Mouse (Mus musculus) liver, embryonic 15.5 days (tissue): ENCODE results near the gene Cd180. TPM values are rescaled to one million over a fixed set of nuclear protein-coding genes. Genes with fewer than 3 reads are reported as not detected.
"Not testable (repeated sequence)": the region's sequence is repeated elsewhere in the genome, so short reads cannot be mapped to it uniquely, and the experiment has no call there.

Source experiments
- ATAC-seq: fragments of 200-750 bp; cut with Nextera tagmentation; 2 replicates; pipeline ENCODE4 v1.8.0; 2017; ENCODE audit warnings: moderate number of reproducible peaks, mild to moderate bottlenecking, moderate library complexity; ENCODE audit not compliant: insufficient read depth
- H3K27ac ChIP-seq: fragments of 300-500 bp; sonication (generic); replicated peaks from 2 replicates; pipeline ENCODE4 v1.5.1; 2015; ENCODE audit warnings: mild to moderate bottlenecking, inconsistent platforms
- H3K27me3 ChIP-seq: fragments of 300-500 bp; sonication (generic); 2 replicates; pipeline ENCODE4 v1.6.1; 2015; ENCODE audit warnings: mild to moderate bottlenecking, inconsistent platforms
- H3K36me3 ChIP-seq: fragments of 300-500 bp; sonication (generic); replicated peaks from 2 replicates; pipeline ENCODE4 v1.6.1; 2015; ENCODE audit warnings: moderate library complexity, mild to moderate bottlenecking, inconsistent platforms
- H3K4me1 ChIP-seq: fragments of 300-500 bp; sonication (generic); replicated peaks from 2 replicates; pipeline ENCODE4 v1.6.1; 2015; ENCODE audit warnings: inconsistent platforms
- H3K4me2 ChIP-seq: fragments of 300-500 bp; sonication (generic); 2 replicates; pipeline ENCODE4 v1.6.1; 2015; ENCODE audit warnings: moderate library complexity, mild to moderate bottlenecking, inconsistent platforms
- H3K4me3 ChIP-seq: fragments of 300-500 bp; sonication (generic); replicated peaks from 2 replicates; pipeline ENCODE4 v1.5.1; 2015; ENCODE audit warnings: mild to moderate bottlenecking, inconsistent platforms
- H3K9ac ChIP-seq: fragments of 300-500 bp; sonication (generic); 2 replicates; pipeline ENCODE4 v1.6.1; 2015; ENCODE audit warnings: moderate library complexity, mild to moderate bottlenecking, inconsistent platforms
- H3K9me3 ChIP-seq: fragments of 300-500 bp; sonication (generic); replicated peaks from 2 replicates; pipeline ENCODE4 v1.6.1; 2016; ENCODE audit warnings: inconsistent platforms
- WGBS: fragments of 180-500 bp; shearing (Covaris S2); methylation state at CpG from one replicate; pipeline ENCODE4 v1.1.7; 2015; ENCODE audit warnings: mixed read lengths; ENCODE audit not compliant: insufficient replicate concordance; 5-methylcytosine and 5-hydroxymethylcytosine counted together
- polyA plus RNA-seq: library from polyadenylated mRNA; unstranded; fragments of >200 nt; fragmentation: Nextera tagmentation; extraction: Ambion mirVana; gene quantifications from 2 replicates; pipeline ENCODE4 v1.2.1, GENCODE M21; 2015

Cd180 gene
- polyA plus RNA-seq, 1 experiment from 2014 or later, result 0.78 TPM

DNA sequence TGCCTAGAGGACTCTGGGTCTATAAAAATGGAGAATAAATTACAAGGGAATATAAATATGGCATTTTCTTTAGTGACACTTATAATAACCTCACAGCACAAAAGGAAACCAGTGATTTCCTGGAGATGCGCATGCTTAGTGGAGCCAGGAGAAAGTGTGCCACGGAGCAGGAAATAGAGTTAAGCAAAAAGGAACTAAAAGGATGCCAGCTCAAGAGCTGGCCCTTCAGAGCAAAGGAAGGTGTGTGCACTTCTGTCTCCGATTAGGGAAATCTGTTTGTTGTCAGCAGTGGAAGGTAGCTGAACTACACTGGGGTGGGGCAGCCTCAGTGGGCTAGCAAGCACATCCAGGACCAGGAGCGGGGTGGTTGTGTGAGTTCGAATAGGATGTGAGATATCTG is 6.8 kb downstream of the Cd180 start:
- Histone ChIP-seq H3K9me3 (no peaks in the 10 kb centered on the region), H3K27me3 (no peaks in the 10 kb centered on the region), H3K4me3 (no peak overlapping the region), H3K27ac (no peak overlapping the region), H3K9ac (no peak overlapping the region), H3K36me3 (no peaks in the 10 kb centered on the region), H3K4me1 (no peaks in the 10 kb centered on the region; the same call in 1 of the 2 replicates), H3K4me2 (no peak overlapping the region)
- ATAC-seq, result no peak
- 45% methylated on average over 5 of the region's 5 CpGs for WGBS

GRCm38 (mm10) chr13:102700744-102701143 is 7.4 kb downstream of the Cd180 start:
- WGBS, result 58% methylated on average over 3 of the region's 3 CpGs
- Histone ChIP-seq H3K36me3 (no peaks in the 10 kb centered on the region), H3K4me2 (no peak overlapping the region), H3K27me3 (no peaks in the 10 kb centered on the region), H3K9ac (no peak overlapping the region), H3K27ac (no peak overlapping the region), H3K9me3 (no peaks in the 10 kb centered on the region), H3K4me3 (no peak overlapping the region), H3K4me1 (no peaks in the 10 kb centered on the region)
- ATAC-seq, result no peak

DNA sequence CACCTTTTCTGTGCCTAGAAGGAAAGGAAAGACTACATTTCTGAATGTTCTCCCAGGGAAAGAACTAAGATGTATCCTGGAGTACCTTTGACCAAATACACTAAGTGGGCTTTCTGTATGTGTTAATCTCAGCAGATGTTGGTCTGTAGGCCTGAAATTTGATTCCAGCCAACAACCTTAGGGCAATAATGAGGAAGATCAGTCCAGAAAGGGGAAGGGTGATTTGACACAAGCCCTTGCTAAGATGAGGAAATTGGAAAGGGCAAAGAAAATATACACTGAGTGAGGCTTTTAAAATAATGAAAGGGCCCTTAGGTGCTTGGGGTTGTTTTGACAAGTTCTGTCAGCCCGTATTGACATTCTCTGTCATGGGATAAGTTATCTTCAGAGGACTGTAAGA is 23.6 kb downstream of the Cd180 start:
- H3K27me3 ChIP-seq, result no peaks in the 10 kb centered on the region
- H3K4me2 ChIP-seq, result no peak overlapping the region
- H3K9me3 ChIP-seq, result no peaks in the 10 kb centered on the region
- H3K27ac ChIP-seq, result no peak overlapping the region
- no peaks in the 10 kb centered on the region for H3K36me3 ChIP-seq
- 52% methylated on average over 1 of the region's 1 CpGs for WGBS
- H3K4me3 ChIP-seq, result no peak overlapping the region
- no peak for ATAC-seq
- no peak overlapping the region for H3K9ac ChIP-seq
- no peaks in the 10 kb centered on the region for H3K4me1 ChIP-seq

GRCm38 (mm10) chr13:102725416-102725815 is 32.1 kb downstream of the Cd180 start:
- no peak for ATAC-seq
- Histone ChIP-seq H3K36me3 (no peaks in the 10 kb centered on the region), H3K4me3 (no peak overlapping the region), H3K9me3 (no peaks in the 10 kb centered on the region), H3K4me1 (peaks cover 5% of the 10 kb centered on the region; the same call in 1 of the 2 replicates), H3K9ac (no peak overlapping the region), H3K27me3 (no peaks in the 10 kb centered on the region), H3K27ac (no peak overlapping the region), H3K4me2 (no peak overlapping the region)

DNA sequence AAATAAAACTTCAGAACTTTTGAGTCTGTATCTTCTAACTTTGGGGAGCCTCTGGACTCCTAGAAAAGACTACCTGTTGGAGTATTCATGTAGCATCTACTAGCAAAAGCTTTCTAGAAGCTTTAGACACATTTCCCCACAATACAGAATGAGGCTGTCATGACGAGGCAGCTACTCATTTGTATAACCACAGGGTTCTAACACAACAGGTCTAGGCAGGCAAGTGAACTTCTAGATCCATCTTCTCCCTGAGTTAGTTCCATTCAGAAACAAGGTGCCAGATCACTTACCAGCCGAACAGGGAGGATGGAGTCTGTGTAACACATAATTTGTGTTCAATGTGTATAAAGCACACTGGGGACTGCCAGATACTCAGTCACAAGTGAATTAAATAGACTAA is 32.5 kb downstream of the Cd180 start:
- Histone ChIP-seq H3K9me3 (no peaks in the 10 kb centered on the region), H3K4me3 (no peak overlapping the region), H3K9ac (no peak overlapping the region), H3K4me2 (no peak overlapping the region), H3K27me3 (no peaks in the 10 kb centered on the region), H3K27ac (no peak overlapping the region), H3K4me1 (peaks cover 5% of the 10 kb centered on the region; the same call in 1 of the 2 replicates), H3K36me3 (no peaks in the 10 kb centered on the region)
- WGBS, result 63% methylated on average over 2 of the region's 2 CpGs
- ATAC-seq, result no peak

GRCm38 (mm10) chr13:102726876-102727275 is 33.5 kb downstream of the Cd180 start:
- no peak overlapping the region for H3K4me2 ChIP-seq
- no peak for ATAC-seq
- no peaks in the 10 kb centered on the region for H3K36me3 ChIP-seq
- H3K27me3 ChIP-seq, result no peaks in the 10 kb centered on the region
- H3K9me3 ChIP-seq, result no peaks in the 10 kb centered on the region
- H3K4me3 ChIP-seq, result no peak overlapping the region
- no peak overlapping the region for H3K27ac ChIP-seq
- no peak overlapping the region for H3K9ac ChIP-seq
- H3K4me1 ChIP-seq, result peaks cover 5% of the 10 kb centered on the region; the same call in 1 of the 2 replicates
- 52% methylated on average over 1 of the region's 1 CpGs for WGBS

- Histone ChIP-seq H3K4me1 (peaks cover 5% of the 10 kb centered on the region; the same call in 1 of the 2 replicates), H3K9me3 (no peaks in the 10 kb centered on the region), H3K4me3 (no peak overlapping the region), H3K27me3 (no peaks in the 10 kb centered on the region), H3K4me2 (no peak overlapping the region), H3K9ac (no peak overlapping the region), H3K27ac (no peak overlapping the region), H3K36me3 (no peaks in the 10 kb centered on the region)
- WGBS, result 37% methylated on average over 3 of the region's 3 CpGs
- no peak for ATAC-seq
Measured at GRCm38 (mm10) chr13:102728035-102728434, 34.7 kb downstream of the Cd180 start.

- 75% methylated on average over 7 of the region's 7 CpGs for WGBS
- H3K27me3 ChIP-seq, H3K9ac ChIP-seq, H3K4me2 ChIP-seq, H3K4me3 ChIP-seq, H3K4me1 ChIP-seq, ATAC-seq, H3K9me3 ChIP-seq, H3K36me3 ChIP-seq, H3K27ac ChIP-seq: not testable (repeated sequence)
Measured at GRCm38 (mm10) chr13:102728951-102729350, 35.6 kb downstream of the Cd180 start.

DNA sequence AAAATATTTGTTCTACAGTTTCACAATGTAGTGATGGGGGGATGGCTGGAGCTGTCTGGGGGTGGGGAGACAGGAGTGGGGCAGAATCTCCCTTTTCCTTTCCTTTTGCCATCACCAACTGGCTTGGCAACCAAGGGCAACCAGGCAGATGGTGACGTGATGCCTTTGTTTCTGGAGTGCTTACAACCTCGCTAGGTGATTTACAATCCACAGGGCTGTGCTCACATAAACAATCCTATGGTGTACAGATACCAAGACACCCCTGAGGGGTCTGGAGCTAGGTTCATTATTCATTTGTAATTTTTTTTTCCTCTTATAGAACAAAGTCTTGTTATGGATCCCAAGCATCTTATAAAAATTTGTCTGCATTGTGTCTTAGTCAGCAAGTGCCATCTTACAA is 39.7 kb downstream of the Cd180 start:
- H3K9ac ChIP-seq, result no peak overlapping the region
- no peaks in the 10 kb centered on the region for H3K27me3 ChIP-seq
- H3K4me2 ChIP-seq, result no peak overlapping the region
- 76% methylated on average over 2 of the region's 2 CpGs for WGBS
- no peaks in the 10 kb centered on the region for H3K9me3 ChIP-seq
- no peak overlapping the region for H3K27ac ChIP-seq
- no peak overlapping the region for H3K4me3 ChIP-seq
- no peak for ATAC-seq
- peaks cover 2% of the 10 kb centered on the region; the same call in 1 of the 2 replicates for H3K4me1 ChIP-seq
- H3K36me3 ChIP-seq, result peaks cover 20% of the 10 kb centered on the region; the same call in 1 of the 2 replicates

DNA sequence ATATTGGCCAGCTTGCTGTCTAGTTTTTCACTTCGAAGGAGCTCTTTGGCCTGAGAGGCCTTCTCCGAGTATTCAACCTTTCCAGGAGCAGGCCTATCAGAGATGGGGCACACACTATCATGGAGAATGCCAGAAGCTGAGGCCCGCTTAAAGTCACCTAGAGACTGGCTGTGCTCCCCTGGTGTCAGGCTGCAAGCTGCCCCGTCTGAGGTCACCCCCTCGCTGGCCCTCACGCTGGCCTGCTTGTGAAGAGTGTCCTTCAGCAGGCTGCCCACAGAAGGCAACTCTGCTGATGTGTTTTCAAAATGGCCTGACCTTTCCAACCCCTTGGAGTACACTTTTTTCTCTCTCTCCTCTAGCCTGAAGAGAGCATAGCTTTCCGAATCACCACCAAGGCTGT is 44.5 kb downstream of the Cd180 start:
- Histone ChIP-seq H3K9me3 (no peaks in the 10 kb centered on the region), H3K36me3 (peaks cover 27% of the 10 kb centered on the region), H3K27me3 (no peaks in the 10 kb centered on the region), H3K27ac (no peak overlapping the region), H3K4me3 (no peak overlapping the region), H3K4me1 (peaks cover 5% of the 10 kb centered on the region; the same call in 1 of the 2 replicates), H3K4me2 (no peak overlapping the region), H3K9ac (no peak overlapping the region)
- no peak for ATAC-seq
- 78% methylated on average over 7 of the region's 7 CpGs for WGBS

DNA sequence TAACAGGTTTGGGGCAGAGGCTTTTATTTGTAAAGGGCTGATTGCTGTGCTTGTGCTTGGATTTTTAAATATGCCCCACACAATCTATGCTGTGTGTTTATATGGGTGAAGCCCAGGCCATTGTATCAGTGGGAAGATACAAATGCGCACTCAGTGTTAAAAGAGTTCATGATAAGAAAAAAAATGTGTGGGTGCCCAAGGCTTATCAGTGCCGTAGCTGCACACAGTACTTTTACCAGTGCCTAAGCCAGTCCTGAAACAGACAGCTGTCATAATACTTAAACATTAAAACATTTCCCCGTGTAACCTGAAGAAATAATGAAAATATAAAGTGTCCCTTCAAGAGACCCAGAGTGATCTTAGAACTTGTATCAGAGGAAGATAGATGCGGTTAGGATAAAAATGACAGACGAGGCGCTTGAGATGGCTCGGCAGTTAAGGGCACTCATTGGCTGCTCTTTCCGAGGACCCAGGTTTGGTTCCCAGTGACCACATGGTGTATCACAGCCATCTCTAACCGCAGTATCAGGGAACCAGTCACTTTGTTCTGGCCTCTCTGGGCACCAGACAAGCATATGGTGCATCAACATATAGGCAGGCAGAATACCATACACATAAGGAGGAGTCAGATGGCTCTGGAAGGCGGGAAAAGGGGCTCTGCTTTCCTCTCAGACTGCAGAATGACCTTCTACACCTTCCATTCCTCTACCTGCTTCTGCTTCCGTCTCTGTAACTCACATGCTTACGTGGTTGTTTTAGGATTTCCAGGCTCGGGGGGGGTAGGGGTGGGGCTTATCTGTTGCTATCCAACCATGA is 46.6 kb downstream of the Cd180 start:
- no peaks in the 10 kb centered on the region for H3K9me3 ChIP-seq
- no peaks in the 10 kb centered on the region for H3K27me3 ChIP-seq
- ATAC-seq, result peak; percentile 52; the same call in 1 of the 2 replicates
- H3K4me2 ChIP-seq, result no peak overlapping the region
- WGBS, result 51% methylated on average over 13 of the region's 13 CpGs
- H3K4me1 ChIP-seq, result peaks cover 5% of the 10 kb centered on the region; the same call in 1 of the 2 replicates
- H3K36me3 ChIP-seq, result peaks cover 27% of the 10 kb centered on the region
- no peak overlapping the region for H3K4me3 ChIP-seq
- no peak overlapping the region for H3K9ac ChIP-seq
- H3K27ac ChIP-seq, result no peak overlapping the region
